Mouse (Mus musculus) stomach, postnatal 0 days (tissue): ENCODE measurements around the gene Wdcp. TPM values are rescaled to one million over a fixed set of nuclear protein-coding genes. Genes with fewer than 3 reads are reported as not detected.
"Not testable (repeated sequence)": the region's sequence is repeated elsewhere in the genome, so short reads cannot be mapped to it uniquely, and the experiment has no call there.

ENCODE experiments used
- ATAC-seq: fragments of 200-750 bp; cut with Nextera tagmentation; 2 replicates; pipeline ENCODE4 v1.8.0; 2017; ENCODE audit not compliant: low FRiP score, low TSS enrichment
- DNase-seq: peaks from one replicate; pipeline ENCODE4 v3.0.0-alpha.2; 2016; ENCODE audit warnings: low spot score
- H3K27ac ChIP-seq: fragments of 300-500 bp; sonication (generic); replicated peaks from 2 replicates; pipeline ENCODE4 v1.5.1; 2014; ENCODE audit warnings: mild to moderate bottlenecking, control low read depth
- H3K27me3 ChIP-seq: fragments of 300-500 bp; sonication (generic); 2 replicates; pipeline ENCODE4 v1.6.1; 2014; ENCODE audit warnings: low read length; ENCODE audit not compliant: control insufficient read depth, insufficient read depth
- H3K36me3 ChIP-seq: fragments of 300-500 bp; sonication (generic); 2 replicates; pipeline ENCODE4 v1.6.1; 2014; ENCODE audit warnings: low read length, mixed read lengths; ENCODE audit not compliant: control insufficient read depth, insufficient read depth
- H3K4me1 ChIP-seq: fragments of 300-500 bp; sonication (generic); replicated peaks from 2 replicates; pipeline ENCODE4 v1.6.1; 2014; ENCODE audit warnings: antibody characterized with exemption; ENCODE audit not compliant: control insufficient read depth, insufficient read depth
- H3K4me2 ChIP-seq: fragments of 300-500 bp; sonication (generic); replicated peaks from 2 replicates; pipeline ENCODE4 v1.6.1; 2014; ENCODE audit warnings: low read depth, mild to moderate bottlenecking, control low read depth, moderate library complexity
- H3K4me3 ChIP-seq: fragments of 300-500 bp; sonication (generic); 2 replicates; pipeline ENCODE4 v1.5.1; 2014; ENCODE audit warnings: low read depth, low read length, control low read depth
- H3K9ac ChIP-seq: fragments of 300-500 bp; sonication (generic); 2 replicates; pipeline ENCODE4 v1.6.1; 2014; ENCODE audit warnings: mild to moderate bottlenecking, low read length, control low read depth, mixed read lengths
- H3K9me3 ChIP-seq: fragments of 300-500 bp; sonication (generic); 2 replicates; pipeline ENCODE4 v1.6.1; 2016; ENCODE audit warnings: low read length; ENCODE audit not compliant: control insufficient read depth
- CTCF ChIP-seq: IDR thresholded peaks from 2 replicates; pipeline ENCODE4 v1.5.1; 2016; ENCODE audit warnings: antibody characterized with exemption, low read depth, mild to moderate bottlenecking, moderate library complexity
- EP300 ChIP-seq: optimal IDR thresholded peaks from 2 replicates; pipeline ENCODE3; 2016; ENCODE audit warnings: antibody characterized with exemption
- WGBS: fragments of 180-500 bp; shearing (Covaris S2); extraction: QIAGEN DNeasy Blood & Tissue Kit; methylation state at CpG from one replicate; pipeline ENCODE4 v1.1.7; 2014; 5-methylcytosine and 5-hydroxymethylcytosine counted together
- polyA plus RNA-seq: library from polyadenylated mRNA; unstranded; fragments of >200 nt; fragmentation: Nextera tagmentation; extraction: Ambion mirVana; gene quantifications from 2 replicates; pipeline ENCODE4 v1.2.1, GENCODE M21; 2015

The Wdcp gene
- polyA plus RNA-seq, result 7.4 and 8.2 TPM in 2 replicates

GRCm38 (mm10) chr12:4842890-4843597, at the start of gene Wdcp:
Wdcp (plus strand) TSS chr12:4843303.
- Histone ChIP-seq H3K9ac (peak within 1 kb of the TSS; percentile 23), H3K27ac (0 out of 2 replicates have a peak within 1 kb of the TSS, but pooled peaks have one; percentile 1), H3K36me3 (no peaks in the 10 kb centered on the region), H3K4me2 (peak within 1 kb of the TSS; percentile 53), H3K9me3 (no peaks in the 10 kb centered on the region), H3K4me1 (no peaks in the 10 kb centered on the region; the same call in 1 of the 2 replicates), H3K4me3 (peak within 1 kb of the TSS; percentile 59), H3K27me3 (no peaks in the 10 kb centered on the region)
- DNase-seq (peak; percentile 91), ATAC-seq (peak; percentile 94)
- TF ChIP-seq CTCF (no peak), EP300 (no peak)
- under 1% methylated on average over 30 of the region's 30 CpGs for WGBS

GRCm38 (mm10) chr12:4793718-4794117, 49.4 kb upstream of the Wdcp start:
- peak; percentile 26; the same call in 1 of the 2 replicates for ATAC-seq
- TF ChIP-seq CTCF, result peak; percentile 62
- TF ChIP-seq EP300, result no peak
- DNase-seq, result peak; percentile 27
- Histone ChIP-seq H3K4me3 (no peak overlapping the region), H3K4me2 (no peak overlapping the region), H3K9ac (no peak overlapping the region), H3K4me1 (no peaks in the 10 kb centered on the region), H3K36me3 (no peaks in the 10 kb centered on the region), H3K27me3 (no peaks in the 10 kb centered on the region), H3K27ac (peak overlapping the region; percentile 53; the same call in 1 of the 2 replicates), H3K9me3 (no peaks in the 10 kb centered on the region)
- 64% methylated on average over 1 of the region's 1 CpGs for WGBS

- not testable (repeated sequence) for H3K4me3 ChIP-seq, H3K36me3 ChIP-seq, H3K4me2 ChIP-seq, H3K9ac ChIP-seq, H3K4me1 ChIP-seq, DNase-seq, H3K27ac ChIP-seq, H3K9me3 ChIP-seq, H3K27me3 ChIP-seq, ATAC-seq
- 57% methylated on average over 6 of the region's 6 CpGs for WGBS
Measured at GRCm38 (mm10) chr12:4797471-4797870, 45.6 kb upstream of the Wdcp start.

- H3K27me3 ChIP-seq, result no peaks in the 10 kb centered on the region
- WGBS, result 72% methylated on average over 4 of the region's 4 CpGs
- DNase-seq (no peak), ATAC-seq (no peak)
- TF ChIP-seq CTCF (no peak), EP300 (no peak)
- H3K4me1 ChIP-seq, result no peaks in the 10 kb centered on the region
- H3K36me3 ChIP-seq, result no peaks in the 10 kb centered on the region
- H3K9ac ChIP-seq, result no peak overlapping the region
- no peak overlapping the region for H3K27ac ChIP-seq
- no peak overlapping the region for H3K4me2 ChIP-seq
- 0 out of 2 replicates have a peak, but pooled peaks cover 3% of the 10 kb centered on the region for H3K9me3 ChIP-seq
- H3K4me3 ChIP-seq, result no peak overlapping the region
Measured at GRCm38 (mm10) chr12:4811036-4811435, 32.1 kb upstream of the Wdcp start.

- DNase-seq (no peak), ATAC-seq (no peak)
- no peaks in the 10 kb centered on the region for H3K4me1 ChIP-seq
- H3K36me3 ChIP-seq, result no peaks in the 10 kb centered on the region
- WGBS, result 10% methylated on average over 3 of the region's 3 CpGs
- no peak overlapping the region for H3K4me2 ChIP-seq
- H3K4me3 ChIP-seq, result no peak overlapping the region
- no peaks in the 10 kb centered on the region for H3K27me3 ChIP-seq
- no peak overlapping the region for H3K27ac ChIP-seq
- no peak overlapping the region for H3K9ac ChIP-seq
- 0 out of 2 replicates have a peak, but pooled peaks cover 3% of the 10 kb centered on the region for H3K9me3 ChIP-seq
- TF ChIP-seq EP300 (no peak), CTCF (no peak)
Measured at GRCm38 (mm10) chr12:4811705-4812104, 31.4 kb upstream of the Wdcp start.

GRCm38 (mm10) chr12:4813636-4814035, 29.5 kb upstream of the Wdcp start:
- no peak overlapping the region for H3K4me2 ChIP-seq
- no peaks in the 10 kb centered on the region for H3K4me1 ChIP-seq
- H3K27me3 ChIP-seq, result no peaks in the 10 kb centered on the region
- no peak for DNase-seq
- no peak for TF ChIP-seq CTCF
- no peak for TF ChIP-seq EP300
- H3K9ac ChIP-seq, result no peak overlapping the region
- 62% methylated on average over 4 of the region's 4 CpGs for WGBS
- ATAC-seq, result no peak
- no peak overlapping the region for H3K27ac ChIP-seq
- H3K9me3 ChIP-seq, result 0 out of 2 replicates have a peak, but pooled peaks cover 3% of the 10 kb centered on the region
- no peak overlapping the region for H3K4me3 ChIP-seq
- no peaks in the 10 kb centered on the region for H3K36me3 ChIP-seq
